Mouse (Mus musculus): Measurements from ENCODE around the gene Cd320.

GRCm38 (mm10) chr17:33802221-33802620, 40.7 kb upstream of the Cd320 start:
- no peak for TF ChIP-seq POLR2A (IDR thresholded peaks at IDR 0.05; ENCODE audit: extremely low read depth, insufficient read depth, low read length)
- TF ChIP-seq CTCF (IDR thresholded peaks at IDR 0.05; ENCODE audit: extremely low read depth, insufficient read depth, low read length): no peak; the same call in 1 of the 2 replicates

Measured in cortical plate, adult 2 months (tissue).